Mouse (Mus musculus): ENCODE measurements around the gene Wdr46.
A peak's percentile ranks its signal among the peaks of the same experiment; 100 is the strongest.

DNA sequence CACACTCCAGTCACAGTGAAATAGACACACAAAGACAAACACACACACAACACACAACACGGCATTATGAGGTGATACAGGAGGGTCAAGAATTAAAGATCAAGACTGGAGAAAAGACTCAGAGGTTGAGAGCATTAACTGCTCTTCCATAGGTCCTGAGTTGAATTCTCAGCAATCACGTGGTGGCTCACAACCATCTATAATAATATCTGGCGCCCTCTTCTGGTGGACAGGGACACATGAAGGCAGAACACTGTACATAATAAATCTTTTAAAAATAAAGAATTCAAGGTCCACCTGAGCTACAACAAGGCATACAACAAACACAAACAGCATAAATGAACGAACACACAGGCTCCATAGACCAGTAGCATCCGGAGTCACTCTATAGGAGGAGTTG is 28.5 kb downstream of the Wdr46 start:
- TF ChIP-seq CTCF (IDR thresholded peaks at IDR 0.05; ENCODE audit: extremely low read depth, insufficient read depth, insufficient read length, insufficient replicate concordance), result peak; percentile 16; the same call in 1 of the 2 replicates
- TF ChIP-seq POLR2A (IDR thresholded peaks at IDR 0.05; ENCODE audit: low read depth, low read length), result no peak
